Mouse (Mus musculus) midbrain, embryonic 15.5 days (tissue): ENCODE results near the gene Mrpl51. TPM values are rescaled to one million over a fixed set of nuclear protein-coding genes. Genes with fewer than 3 reads are reported as not detected.
"Not testable (repeated sequence)": the region's sequence is repeated elsewhere in the genome, so short reads cannot be mapped to it uniquely, and the experiment has no call there.

Experiments used
- ATAC-seq: fragments of 200-750 bp; cut with Nextera tagmentation; replicated peaks from 2 replicates; pipeline ENCODE4 v1.8.0; 2017; ENCODE audit warnings: moderate TSS enrichment
- H3K27ac ChIP-seq: fragments of 300-500 bp; sonication (generic); 2 replicates; pipeline ENCODE4 v1.5.1; 2015; ENCODE audit warnings: mild to moderate bottlenecking, inconsistent platforms
- H3K27me3 ChIP-seq: fragments of 300-500 bp; sonication (generic); replicated peaks from 2 replicates; pipeline ENCODE4 v1.6.1; 2015; ENCODE audit warnings: inconsistent platforms
- H3K36me3 ChIP-seq: fragments of 300-500 bp; sonication (generic); replicated peaks from 2 replicates; pipeline ENCODE4 v1.6.1; 2015; ENCODE audit warnings: inconsistent platforms
- H3K4me1 ChIP-seq: fragments of 300-500 bp; sonication (generic); 2 replicates; pipeline ENCODE4 v1.6.1; 2015; ENCODE audit warnings: inconsistent platforms
- H3K4me2 ChIP-seq: fragments of 300-500 bp; sonication (generic); 2 replicates; pipeline ENCODE4 v1.6.1; 2015; ENCODE audit warnings: inconsistent platforms, mild to moderate bottlenecking, moderate library complexity
- H3K4me3 ChIP-seq: fragments of 300-500 bp; sonication (generic); 2 replicates; pipeline ENCODE4 v1.5.1; 2015; ENCODE audit warnings: mild to moderate bottlenecking, inconsistent platforms
- H3K9ac ChIP-seq: fragments of 300-500 bp; sonication (generic); 2 replicates; pipeline ENCODE4 v1.6.1; 2015; ENCODE audit warnings: mild to moderate bottlenecking, inconsistent platforms
- H3K9me3 ChIP-seq: fragments of 300-500 bp; sonication (generic); 2 replicates; pipeline ENCODE4 v1.6.1; 2016; ENCODE audit warnings: inconsistent platforms
- WGBS: fragments of 180-500 bp; shearing (Covaris S2); methylation state at CpG from one replicate; pipeline ENCODE4 v1.1.7; 2015; ENCODE audit warnings: mixed read lengths; 5-methylcytosine and 5-hydroxymethylcytosine counted together
- polyA plus RNA-seq: library from polyadenylated mRNA; unstranded; fragments of >200 nt; fragmentation: Nextera tagmentation; extraction: Ambion mirVana; gene quantifications from 2 replicates; pipeline ENCODE4 v1.2.1, GENCODE M21; 2015

Gene Mrpl51
- polyA plus RNA-seq, 1 experiment from 2014 or later: 129 TPM

- H3K4me2 ChIP-seq, H3K9me3 ChIP-seq, ATAC-seq, H3K27me3 ChIP-seq, H3K4me3 ChIP-seq, H3K27ac ChIP-seq, H3K9ac ChIP-seq: not testable (repeated sequence)
- Histone ChIP-seq H3K4me1 (peaks cover 40% of the 10 kb centered on the region), H3K36me3 (peaks cover 13% of the 10 kb centered on the region)
- 8% methylated on average over 4 of the region's 5 CpGs for WGBS
These were observed 29.6 kb upstream of the Mrpl51 start for GRCm38 (mm10) chr6:125161971-125162370.

GRCm38 (mm10) chr6:125162615-125163305, 28.8 kb upstream of the Mrpl51 start:
- not testable (repeated sequence) for H3K9ac ChIP-seq, H3K27ac ChIP-seq, ATAC-seq, H3K9me3 ChIP-seq, H3K4me3 ChIP-seq, H3K4me2 ChIP-seq, H3K27me3 ChIP-seq
- Histone ChIP-seq H3K4me1 (peaks cover 45% of the 10 kb centered on the region), H3K36me3 (peaks cover 13% of the 10 kb centered on the region)
- WGBS: 61% methylated on average over 12 of the region's 16 CpGs

GRCm38 (mm10) chr6:125163801-125164657, 27.6 kb upstream of the Mrpl51 start:
- Histone ChIP-seq H3K4me3 (peak overlapping the region; percentile 94), H3K4me2 (peak overlapping the region; percentile 89), H3K4me1 (peaks cover 45% of the 10 kb centered on the region), H3K9ac (peak overlapping the region; percentile 90), H3K36me3 (peaks cover 22% of the 10 kb centered on the region), H3K27ac (peak overlapping the region; percentile 92), H3K27me3 (no peaks in the 10 kb centered on the region), H3K9me3 (no peaks in the 10 kb centered on the region)
- 4% methylated on average over 20 of the region's 20 CpGs for whole genome bisulfite sequencing
- no peak for ATAC-seq

GRCm38 (mm10) chr6:125164672-125165327, 26.8 kb upstream of the Mrpl51 start:
- H3K4me2 ChIP-seq: peak overlapping the region; percentile 89
- peak; percentile 53 for ATAC-seq
- H3K4me3 ChIP-seq: peak overlapping the region; percentile 94
- H3K27me3 ChIP-seq: no peaks in the 10 kb centered on the region
- peak overlapping the region; percentile 92 for H3K27ac ChIP-seq
- no peaks in the 10 kb centered on the region for H3K9me3 ChIP-seq
- H3K36me3 ChIP-seq: peaks cover 27% of the 10 kb centered on the region
- peak overlapping the region; percentile 90 for H3K9ac ChIP-seq
- under 1% methylated on average over 39 of the region's 39 CpGs for WGBS
- peaks cover 45% of the 10 kb centered on the region for H3K4me1 ChIP-seq

- peak; percentile 93 for ATAC-seq
- Histone ChIP-seq H3K4me2 (peak overlapping the region; percentile 89), H3K27me3 (no peaks in the 10 kb centered on the region), H3K27ac (peak overlapping the region; percentile 92), H3K4me3 (peak overlapping the region; percentile 94), H3K9ac (peak overlapping the region; percentile 90), H3K36me3 (peaks cover 29% of the 10 kb centered on the region), H3K4me1 (peaks cover 45% of the 10 kb centered on the region), H3K9me3 (no peaks in the 10 kb centered on the region)
- 0% methylated on average over 36 of the region's 36 CpGs for WGBS
These were observed 26.2 kb upstream of the Mrpl51 start for GRCm38 (mm10) chr6:125165328-125165891.

GRCm38 (mm10) chr6:125166051-125166751, 25.4 kb upstream of the Mrpl51 start, which contains the start of gene Gapdh:
Gapdh (minus strand) TSS chr6:125166467.
- ATAC-seq: peak; percentile 7
- Histone ChIP-seq H3K9me3 (no peaks in the 10 kb centered on the region), H3K4me3 (peak within 1 kb of the TSS; percentile 94), H3K4me2 (peak within 1 kb of the TSS; percentile 89), H3K27ac (peak within 1 kb of the TSS; percentile 92), H3K27me3 (no peaks in the 10 kb centered on the region), H3K36me3 (peaks cover 30% of the 10 kb centered on the region), H3K9ac (peak within 1 kb of the TSS; percentile 90), H3K4me1 (peaks cover 42% of the 10 kb centered on the region)
- 2% methylated on average over 18 of the region's 18 CpGs for WGBS

- no peaks in the 10 kb centered on the region for H3K27me3 ChIP-seq
- H3K27ac ChIP-seq: peak overlapping the region; percentile 92
- no peak for ATAC-seq
- H3K4me1 ChIP-seq: peaks cover 38% of the 10 kb centered on the region
- H3K36me3 ChIP-seq: peaks cover 38% of the 10 kb centered on the region
- WGBS: 12% methylated on average over 10 of the region's 10 CpGs
- H3K4me3 ChIP-seq: peak overlapping the region; percentile 94; the same call in 1 of the 2 replicates
- peak overlapping the region; percentile 89; the same call in 1 of the 2 replicates for H3K4me2 ChIP-seq
- no peak overlapping the region for H3K9ac ChIP-seq
- H3K9me3 ChIP-seq: no peaks in the 10 kb centered on the region
These were observed 24.5 kb upstream of the Mrpl51 start for GRCm38 (mm10) chr6:125166861-125167650.

GRCm38 (mm10) chr6:125168086-125168485, 23.5 kb upstream of the Mrpl51 start:
- Histone ChIP-seq H3K27me3 (no peaks in the 10 kb centered on the region), H3K4me1 (peaks cover 33% of the 10 kb centered on the region), H3K9me3 (no peaks in the 10 kb centered on the region), H3K4me2 (no peak overlapping the region), H3K27ac (no peak overlapping the region), H3K36me3 (peaks cover 45% of the 10 kb centered on the region), H3K4me3 (no peak overlapping the region), H3K9ac (no peak overlapping the region)
- no peak for ATAC-seq
- WGBS: 90% methylated on average over 14 of the region's 14 CpGs

- Histone ChIP-seq H3K4me3 (no peak overlapping the region), H3K27ac (no peak overlapping the region), H3K4me1 (peaks cover 20% of the 10 kb centered on the region), H3K9me3 (no peaks in the 10 kb centered on the region), H3K27me3 (no peaks in the 10 kb centered on the region), H3K36me3 (peaks cover 64% of the 10 kb centered on the region), H3K4me2 (no peak overlapping the region), H3K9ac (no peak overlapping the region)
- ATAC-seq: no peak
- WGBS: 85% methylated on average over 6 of the region's 6 CpGs
These were observed 21.4 kb upstream of the Mrpl51 start for GRCm38 (mm10) chr6:125170194-125170593.

GRCm38 (mm10) chr6:125172474-125172873, 19.1 kb upstream of the Mrpl51 start:
- Histone ChIP-seq H3K9ac (no peak overlapping the region), H3K4me2 (no peak overlapping the region), H3K9me3 (no peaks in the 10 kb centered on the region), H3K4me3 (no peak overlapping the region), H3K36me3 (peaks cover 86% of the 10 kb centered on the region), H3K27me3 (no peaks in the 10 kb centered on the region), H3K27ac (no peak overlapping the region), H3K4me1 (peaks cover 2% of the 10 kb centered on the region)
- ATAC-seq: no peak
- 90% methylated on average over 2 of the region's 2 CpGs for WGBS

GRCm38 (mm10) chr6:125173256-125173655, 18.3 kb upstream of the Mrpl51 start:
- no peaks in the 10 kb centered on the region for H3K27me3 ChIP-seq
- no peak overlapping the region for H3K4me3 ChIP-seq
- WGBS: 97% methylated on average over 7 of the region's 7 CpGs
- H3K27ac ChIP-seq: no peak overlapping the region
- H3K36me3 ChIP-seq: peaks cover 91% of the 10 kb centered on the region
- H3K9me3 ChIP-seq: no peaks in the 10 kb centered on the region
- H3K4me1 ChIP-seq: no peaks in the 10 kb centered on the region
- ATAC-seq: no peak
- H3K9ac ChIP-seq: no peak overlapping the region
- H3K4me2 ChIP-seq: no peak overlapping the region
